Mouse (Mus musculus) heart, postnatal 0 days (tissue): ENCODE data around the gene Prpf40b. TPM values are rescaled to one million over a fixed set of nuclear protein-coding genes. Genes with fewer than 3 reads are reported as not detected.

Experiments used
- ATAC-seq: fragments of 200-750 bp; cut with Nextera tagmentation; 2 replicates; pipeline ENCODE4 v1.8.0; 2017; ENCODE audit warnings: low read depth, moderate number of reproducible peaks, moderate library complexity; ENCODE audit not compliant: insufficient read depth
- DNase-seq: peaks from one replicate; pipeline ENCODE4 v3.0.0-alpha.2; 2016; ENCODE audit warnings: low spot score
- H3K27ac ChIP-seq: fragments of 300-500 bp; sonication (generic); 2 replicates; pipeline ENCODE4 v1.5.1; 2014; ENCODE audit warnings: low read depth, mild to moderate bottlenecking
- H3K27me3 ChIP-seq: fragments of 300-500 bp; sonication (generic); 2 replicates; pipeline ENCODE4 v1.6.1; 2014; ENCODE audit warnings: low read length, mixed read lengths; ENCODE audit not compliant: control insufficient read depth, insufficient read depth
- H3K36me3 ChIP-seq: fragments of 300-500 bp; sonication (generic); replicated peaks from 2 replicates; pipeline ENCODE4 v1.6.1; 2014; ENCODE audit warnings: low read length, mixed read lengths; ENCODE audit not compliant: control insufficient read depth, insufficient read depth
- H3K4me1 ChIP-seq: fragments of 300-500 bp; sonication (generic); 2 replicates; pipeline ENCODE4 v1.6.1; 2014; ENCODE audit warnings: antibody characterized with exemption; ENCODE audit not compliant: control insufficient read depth, insufficient read depth
- H3K4me2 ChIP-seq: fragments of 300-500 bp; sonication (generic); 2 replicates; pipeline ENCODE4 v1.6.1; 2014; ENCODE audit warnings: low read depth, mild to moderate bottlenecking, low read length, moderate library complexity
- H3K4me3 ChIP-seq: fragments of 300-500 bp; sonication (generic); 2 replicates; pipeline ENCODE4 v1.5.1; 2014; ENCODE audit warnings: low read depth, low read length
- H3K9ac ChIP-seq: fragments of 300-500 bp; sonication (generic); replicated peaks from 2 replicates; pipeline ENCODE4 v1.6.1; 2014; ENCODE audit warnings: low read depth, low read length, mixed read lengths
- H3K9me3 ChIP-seq: fragments of 300-500 bp; sonication (generic); replicated peaks from 2 replicates; pipeline ENCODE4 v1.6.1; 2016; ENCODE audit warnings: low read length; ENCODE audit not compliant: control insufficient read depth
- CTCF ChIP-seq: IDR thresholded peaks from 2 replicates; pipeline ENCODE4 v1.5.1; 2016; ENCODE audit warnings: antibody characterized with exemption, control low read depth, low read depth
- EP300 ChIP-seq: IDR thresholded peaks from 2 replicates; pipeline ENCODE4 v1.6.1; 2016; ENCODE audit warnings: antibody characterized with exemption, low read depth
- WGBS: fragments of 180-500 bp; shearing (Covaris S2); extraction: QIAGEN DNeasy Blood & Tissue Kit; methylation state at CpG from one replicate; pipeline ENCODE4 v1.1.7; 2014; 5-methylcytosine and 5-hydroxymethylcytosine counted together
- polyA plus RNA-seq: library from polyadenylated mRNA; unstranded; fragments of >200 nt; fragmentation: Nextera tagmentation; extraction: Ambion mirVana; gene quantifications from 2 replicates; pipeline ENCODE4 v1.2.1, GENCODE M21; 2015
- total RNA-seq: library from RNA; depleted of rRNA; stranded (reverse); fragments of >200 nt; gene quantifications from 2 replicates; pipeline ENCODE4 v1.2.3, GENCODE M21; 2014; ENCODE audit warnings: low replicate concordance

The Prpf40b gene
- total and polyA plus RNA-seq, 2 experiments from 2014 or later: 25.4 to 27.4 TPM

GRCm38 (mm10) chr15:99344961-99345360 lies 50.1 kb downstream of the Prpf40b start:
- no peaks in the 10 kb centered on the region for H3K36me3 ChIP-seq
- no peaks in the 10 kb centered on the region for H3K27me3 ChIP-seq
- peak overlapping the region; percentile 86 for H3K27ac ChIP-seq
- DNase-seq (no peak), ATAC-seq (no peak)
- TF ChIP-seq CTCF (peak; percentile 5; the same call in 1 of the 2 replicates), EP300 (no peak)
- no peak overlapping the region for H3K9ac ChIP-seq
- no peak overlapping the region for H3K4me3 ChIP-seq
- H3K4me1 ChIP-seq: peaks cover 62% of the 10 kb centered on the region
- 67% methylated on average over 4 of the region's 4 CpGs for WGBS
- H3K9me3 ChIP-seq: no peaks in the 10 kb centered on the region
- no peak overlapping the region for H3K4me2 ChIP-seq

DNA sequence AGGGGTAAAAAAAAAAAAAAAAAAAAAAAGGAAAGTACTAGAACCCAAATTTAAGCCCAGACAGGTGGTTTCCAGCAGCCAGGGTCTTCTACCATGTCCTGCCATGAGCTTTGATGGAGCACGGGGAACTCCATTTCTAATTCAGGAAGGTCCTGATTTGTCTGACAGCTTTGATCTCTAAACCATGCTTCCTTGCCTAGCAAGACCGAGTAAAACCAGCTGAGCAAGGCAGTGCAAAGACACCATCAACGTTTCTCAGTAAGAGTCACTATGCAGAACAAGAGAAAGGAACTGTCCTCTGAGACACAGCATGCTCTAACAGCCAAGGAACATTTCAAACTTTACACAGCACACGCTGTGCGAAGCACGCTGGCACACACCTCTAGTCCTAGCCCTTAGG lies 56.7 kb downstream of the Prpf40b start:
- Histone ChIP-seq H3K4me2 (no peak overlapping the region), H3K27me3 (no peaks in the 10 kb centered on the region), H3K4me1 (peaks cover 21% of the 10 kb centered on the region), H3K9me3 (no peaks in the 10 kb centered on the region), H3K4me3 (no peak overlapping the region), H3K9ac (no peak overlapping the region), H3K36me3 (no peaks in the 10 kb centered on the region), H3K27ac (no peak overlapping the region)
- TF ChIP-seq EP300: no peak
- no peak for TF ChIP-seq CTCF
- ATAC-seq: no peak
- 63% methylated on average over 6 of the region's 6 CpGs for WGBS
- DNase-seq: no peak

DNA sequence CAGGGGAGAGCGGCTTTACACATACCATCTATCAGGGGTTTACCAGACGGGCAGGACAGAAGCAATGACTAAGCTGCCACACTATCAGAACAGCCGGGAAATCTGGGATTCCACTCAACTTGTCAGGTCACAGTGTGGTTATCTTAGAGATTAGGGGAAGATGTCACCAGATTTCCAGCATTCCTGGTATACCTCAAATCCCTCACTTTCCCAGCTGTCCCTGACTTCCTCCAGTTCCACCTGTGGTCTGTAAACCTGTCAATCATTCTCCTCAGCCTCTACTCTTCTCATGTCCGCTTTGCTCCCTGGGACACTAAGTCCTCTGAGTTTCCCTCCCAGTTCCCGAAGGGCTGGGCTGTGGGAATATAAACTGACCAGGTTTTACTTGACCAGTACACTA lies 57.4 kb downstream of the Prpf40b start:
- 40% methylated on average over 5 of the region's 5 CpGs for WGBS
- no peak for TF ChIP-seq CTCF
- TF ChIP-seq EP300: no peak
- H3K4me1 ChIP-seq: peaks cover 21% of the 10 kb centered on the region
- H3K4me2 ChIP-seq: no peak overlapping the region
- H3K4me3 ChIP-seq: no peak overlapping the region
- H3K27me3 ChIP-seq: no peaks in the 10 kb centered on the region
- no peak overlapping the region for H3K9ac ChIP-seq
- no peaks in the 10 kb centered on the region for H3K9me3 ChIP-seq
- ATAC-seq: no peak
- no peaks in the 10 kb centered on the region for H3K36me3 ChIP-seq
- H3K27ac ChIP-seq: no peak overlapping the region
- DNase-seq: no peak

DNA sequence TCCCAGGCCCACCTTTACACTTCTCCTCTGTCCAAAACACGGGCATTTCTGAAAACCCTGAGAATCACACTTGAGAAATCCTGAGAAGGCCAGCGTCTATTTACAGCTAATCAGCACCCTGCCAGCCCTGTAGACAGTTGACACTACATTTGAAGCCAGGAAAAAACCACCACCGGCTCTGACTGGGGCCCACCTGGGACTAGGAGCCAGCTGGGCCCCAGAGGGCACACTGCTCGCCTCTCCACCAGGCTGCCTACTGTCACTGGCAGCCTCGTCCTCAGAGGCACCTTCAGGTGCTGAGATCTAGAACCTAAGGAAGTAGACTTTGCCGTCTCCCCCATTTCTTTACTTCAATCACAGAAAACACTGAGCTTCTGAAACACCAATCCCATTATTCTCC lies 60.8 kb downstream of the Prpf40b start:
- Histone ChIP-seq H3K27me3 (no peaks in the 10 kb centered on the region), H3K4me1 (peaks cover 22% of the 10 kb centered on the region), H3K36me3 (no peaks in the 10 kb centered on the region), H3K9me3 (no peaks in the 10 kb centered on the region), H3K4me3 (no peak overlapping the region), H3K27ac (peak overlapping the region; percentile 71), H3K9ac (no peak overlapping the region), H3K4me2 (no peak overlapping the region)
- TF ChIP-seq CTCF: no peak
- TF ChIP-seq EP300: no peak
- DNase-seq (no peak), ATAC-seq (no peak)
- WGBS: 32% methylated on average over 6 of the region's 6 CpGs

GRCm38 (mm10) chr15:99356462-99356861 lies 61.6 kb downstream of the Prpf40b start:
- H3K9me3 ChIP-seq: no peaks in the 10 kb centered on the region
- H3K36me3 ChIP-seq: no peaks in the 10 kb centered on the region
- no peak overlapping the region for H3K9ac ChIP-seq
- H3K27ac ChIP-seq: peak overlapping the region; percentile 74
- WGBS: 37% methylated on average over 6 of the region's 6 CpGs
- no peak for TF ChIP-seq CTCF
- no peak for TF ChIP-seq EP300
- peaks cover 22% of the 10 kb centered on the region for H3K4me1 ChIP-seq
- no peak overlapping the region for H3K4me2 ChIP-seq
- no peak overlapping the region for H3K4me3 ChIP-seq
- ATAC-seq: peak; percentile 59
- no peaks in the 10 kb centered on the region for H3K27me3 ChIP-seq
- DNase-seq: no peak

GRCm38 (mm10) chr15:99358952-99359351 lies 64.1 kb downstream of the Prpf40b start:
- no peak for ATAC-seq
- H3K4me1 ChIP-seq: peaks cover 25% of the 10 kb centered on the region
- TF ChIP-seq EP300: no peak
- TF ChIP-seq CTCF: no peak
- no peak overlapping the region for H3K27ac ChIP-seq
- H3K4me3 ChIP-seq: no peak overlapping the region
- H3K9ac ChIP-seq: no peak overlapping the region
- H3K27me3 ChIP-seq: no peaks in the 10 kb centered on the region
- no peak for DNase-seq
- H3K36me3 ChIP-seq: no peaks in the 10 kb centered on the region
- no peak overlapping the region for H3K4me2 ChIP-seq
- no peaks in the 10 kb centered on the region for H3K9me3 ChIP-seq
- 84% methylated on average over 9 of the region's 9 CpGs for WGBS
